Mouse (Mus musculus) thymus, postnatal 0 days (tissue): ENCODE data around the gene Mvb12b. TPM values are rescaled to one million over a fixed set of nuclear protein-coding genes. Genes with fewer than 3 reads are reported as not detected.

ENCODE experiments used
- DNase-seq: peaks from one replicate; pipeline ENCODE4 v3.0.0-alpha.2; 2015; ENCODE audit warnings: low spot score
- polyA plus RNA-seq: library from polyadenylated mRNA; unstranded; fragments of >200 nt; fragmentation: Nextera tagmentation; extraction: Ambion mirVana; gene quantifications from 2 replicates; pipeline ENCODE4 v1.2.1, GENCODE M21; 2015

Mvb12b gene
- polyA plus RNA-seq, 1 experiment from 2014 or later: 56.8 TPM

DNA sequence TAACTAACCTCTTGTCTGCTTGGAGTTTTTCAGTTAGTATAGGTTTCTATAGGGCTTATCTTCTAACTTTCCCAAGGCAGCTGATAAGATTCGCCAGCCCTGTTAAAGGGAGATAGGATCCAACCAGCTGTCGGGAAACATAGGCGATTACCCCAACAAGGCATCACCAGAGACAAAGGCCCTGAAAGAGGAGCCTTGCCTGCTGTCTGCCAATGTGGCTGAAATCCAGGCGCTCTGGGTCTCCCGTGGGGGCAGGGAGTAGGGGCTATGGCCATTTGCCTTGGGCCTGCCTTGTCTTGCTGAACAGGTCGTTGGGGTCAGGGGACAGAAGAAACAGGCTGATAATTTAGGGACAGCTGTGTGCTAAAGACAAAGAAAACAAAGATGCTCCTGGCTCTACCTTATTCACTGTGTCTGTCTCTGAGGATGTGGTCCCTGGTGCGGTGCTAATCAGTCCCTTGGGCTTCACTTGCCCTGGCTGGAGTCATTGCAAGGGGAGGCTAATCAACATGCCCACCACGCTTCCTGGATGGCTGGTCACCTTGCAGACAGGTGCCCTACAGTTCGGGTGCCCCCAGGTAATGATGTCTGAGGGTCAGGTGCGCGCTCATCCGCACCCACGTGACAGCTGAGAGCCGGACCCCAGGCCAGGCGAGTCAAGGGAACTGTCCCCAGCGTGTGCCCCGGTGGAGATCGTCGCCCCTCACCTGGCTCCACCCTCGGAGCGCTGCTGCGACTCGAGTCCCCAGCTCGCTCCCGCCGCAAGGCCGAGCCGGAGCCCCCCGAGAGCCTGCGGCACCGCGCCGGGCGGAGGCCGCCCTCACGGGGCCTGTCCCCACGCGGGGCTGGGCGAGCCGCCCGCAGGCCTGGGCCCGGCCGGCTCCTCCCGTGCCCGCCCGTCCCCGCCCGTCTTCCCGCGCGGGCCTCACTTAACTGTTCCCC, 1.1 kb downstream of the Mvb12b start:
- DNase-seq: peak; percentile 40

DNA sequence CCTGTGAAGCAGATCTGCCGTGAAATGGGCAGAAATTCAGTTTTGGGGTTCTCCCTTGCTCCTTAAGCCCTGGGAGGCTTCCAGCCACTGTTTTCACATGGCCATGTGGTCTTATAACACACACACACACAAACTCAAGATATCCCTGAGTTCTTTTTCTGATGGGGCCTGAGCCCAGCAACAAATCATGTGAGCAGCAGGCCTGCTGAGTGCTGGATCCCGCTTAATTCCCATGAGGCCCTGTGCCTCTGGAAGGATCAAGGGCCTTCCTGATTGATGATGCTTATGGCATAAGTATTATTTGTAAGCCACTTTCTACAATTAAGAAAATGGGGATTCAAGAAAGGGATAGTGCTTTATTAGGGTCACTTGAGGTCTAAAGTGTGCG, 2.5 kb downstream of the Mvb12b start:
- no peak for DNase-seq

DNA sequence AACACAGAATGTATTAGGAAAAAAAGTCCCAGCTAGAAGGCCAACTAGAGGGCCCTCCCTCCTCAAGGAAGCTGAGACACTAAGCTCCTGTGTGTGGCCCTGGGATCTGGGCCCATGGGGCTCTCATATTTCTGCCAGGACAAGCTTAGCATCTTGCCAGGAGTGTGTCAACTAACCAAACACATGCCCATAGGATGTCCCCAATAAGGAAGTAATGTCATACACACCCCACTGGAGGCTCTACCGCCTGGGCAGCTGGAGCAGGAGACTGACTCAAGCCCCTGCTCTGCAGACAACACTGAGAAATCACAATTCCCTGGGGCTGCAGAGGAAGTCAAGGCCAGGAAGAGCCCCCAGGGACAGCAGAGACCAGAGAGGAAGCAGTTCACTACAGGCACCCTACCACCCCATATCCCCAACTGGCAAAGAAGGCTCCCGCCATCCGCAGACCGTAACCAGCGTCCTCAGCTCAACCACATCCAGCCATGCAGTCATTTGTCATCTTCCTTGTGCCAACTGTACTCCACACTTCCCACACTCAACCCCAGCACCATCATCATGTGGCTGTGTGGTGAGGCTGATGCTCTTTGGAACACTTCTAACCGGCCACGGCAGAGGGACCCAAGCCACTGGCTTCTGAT, 3.0 kb downstream of the Mvb12b start:
- DNase-seq: peak; percentile 53

GRCm38 (mm10) chr2:33879223-33879622, 8.5 kb downstream of the Mvb12b start:
- DNase-seq: peak; percentile 78

DNA sequence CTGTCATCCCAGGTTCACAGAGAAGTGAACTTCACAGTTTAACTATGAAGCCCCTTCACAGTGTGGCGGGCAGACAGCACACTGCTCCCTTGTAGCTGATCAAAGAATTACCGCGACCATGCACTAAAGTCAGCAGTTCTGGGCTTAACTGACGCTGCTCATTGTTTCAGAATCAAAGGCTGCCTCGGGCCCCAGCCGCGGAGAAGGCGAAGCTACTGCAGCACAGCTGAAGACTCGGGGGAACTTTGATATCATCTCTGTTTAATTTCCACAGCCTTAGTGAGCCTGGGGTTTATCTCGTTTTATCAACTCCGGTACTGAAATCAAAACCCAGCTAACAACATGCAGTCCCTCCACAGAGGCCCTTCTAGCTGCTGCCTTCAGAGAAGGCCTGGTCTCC, 9.3 kb downstream of the Mvb12b start:
- DNase-seq: peak; percentile 81

DNA sequence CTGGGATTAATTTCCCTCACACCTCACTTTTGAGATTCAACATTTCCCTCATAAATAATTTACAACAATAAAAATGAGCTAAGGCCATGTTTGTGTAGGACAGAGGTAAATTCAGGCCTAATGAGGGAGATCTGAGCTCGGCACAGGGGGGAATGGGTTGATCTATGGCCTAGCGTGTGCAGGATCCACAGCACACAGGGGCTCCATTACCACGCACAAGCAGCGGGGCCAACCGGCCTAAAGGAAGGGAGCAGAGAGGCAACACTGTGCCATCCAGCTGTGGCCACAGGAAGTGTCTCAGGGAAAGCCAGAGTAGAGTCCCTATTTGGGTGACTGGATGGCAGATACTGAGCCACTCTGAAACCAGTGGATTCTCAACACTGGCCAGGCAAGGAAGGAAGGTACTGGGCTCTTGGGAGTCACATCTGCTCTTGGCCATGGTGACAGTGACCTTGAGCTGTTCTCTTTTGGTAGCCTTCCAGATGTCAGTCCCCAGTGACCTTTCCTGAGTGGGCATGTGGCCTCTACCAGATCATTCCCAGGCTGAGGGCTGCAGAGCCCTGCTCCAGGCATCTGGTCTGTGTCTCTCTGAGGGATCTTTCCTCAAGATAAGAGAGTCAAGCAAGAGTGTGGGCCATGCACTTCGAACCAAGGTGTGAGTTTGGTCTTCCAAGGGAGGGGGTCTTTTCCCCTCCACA, 9.9 kb downstream of the Mvb12b start:
- DNase-seq: peak; percentile 30

GRCm38 (mm10) chr2:33876529-33877290, 11.0 kb downstream of the Mvb12b start:
- DNase-seq: no peak

- peak; percentile 40 for DNase-seq
Measured at GRCm38 (mm10) chr2:33875594-33875993, 12.2 kb downstream of the Mvb12b start.

- DNase-seq: no peak
Measured at GRCm38 (mm10) chr2:33874856-33875576, 12.7 kb downstream of the Mvb12b start.

DNA sequence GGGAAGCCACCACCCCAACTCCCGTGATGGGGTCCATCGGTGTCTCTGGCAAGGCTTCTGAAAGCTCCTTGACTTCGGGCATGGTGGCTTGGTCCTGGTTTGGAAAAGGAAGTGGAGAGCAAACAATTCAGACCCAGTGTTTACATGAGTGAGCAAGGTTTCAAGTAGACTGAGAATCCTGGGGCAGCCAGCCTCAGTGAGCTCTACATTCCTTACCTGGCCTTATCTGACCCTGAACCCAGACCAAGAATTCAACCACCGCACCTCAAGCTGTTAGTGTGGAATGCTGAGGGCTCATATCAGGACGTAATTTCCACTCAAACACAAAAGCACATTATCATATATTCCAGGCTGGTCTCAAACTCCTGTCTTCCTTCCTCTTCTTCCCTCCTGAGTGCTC, 13.4 kb downstream of the Mvb12b start:
- no peak for DNase-seq

DNA sequence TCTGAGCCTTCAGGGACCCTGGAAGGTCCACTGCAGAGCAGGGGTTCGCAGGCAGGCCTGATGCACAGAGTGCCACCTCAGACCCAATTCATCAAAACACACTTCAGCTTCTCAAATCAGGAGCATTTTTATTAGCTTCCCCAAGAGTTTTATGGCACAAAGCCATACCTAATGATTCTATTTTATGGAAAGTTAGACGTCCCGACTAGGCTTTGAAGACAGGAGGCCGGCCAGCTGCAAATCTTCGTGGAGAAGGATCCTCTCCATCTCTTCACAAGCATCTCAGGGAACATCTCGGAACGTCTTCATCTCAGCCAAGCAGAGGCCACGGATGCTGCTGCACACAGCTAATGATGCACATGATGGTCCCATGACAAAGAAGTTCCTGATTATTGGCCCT, 14.2 kb downstream of the Mvb12b start:
- no peak for DNase-seq

GRCm38 (mm10) chr2:33872841-33873271, 14.9 kb downstream of the Mvb12b start:
- DNase-seq: no peak

DNA sequence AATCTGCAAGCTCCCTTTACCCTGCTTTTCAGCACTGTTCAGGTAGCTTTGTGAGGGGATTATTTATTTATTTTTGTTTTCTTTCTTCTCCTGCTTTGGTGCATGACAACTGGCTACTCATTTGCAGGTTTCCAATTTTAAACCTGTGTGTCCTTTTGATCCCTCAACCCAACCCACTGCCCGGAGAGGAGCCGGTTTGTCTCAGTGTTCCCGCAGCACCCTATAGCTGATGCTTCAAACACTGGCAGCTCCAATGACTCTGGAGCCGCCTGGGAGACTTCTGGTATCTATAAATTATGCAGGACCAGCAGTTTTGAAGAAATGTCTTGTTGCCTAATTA, 16.6 kb downstream of the Mvb12b start:
- no peak for DNase-seq

DNA sequence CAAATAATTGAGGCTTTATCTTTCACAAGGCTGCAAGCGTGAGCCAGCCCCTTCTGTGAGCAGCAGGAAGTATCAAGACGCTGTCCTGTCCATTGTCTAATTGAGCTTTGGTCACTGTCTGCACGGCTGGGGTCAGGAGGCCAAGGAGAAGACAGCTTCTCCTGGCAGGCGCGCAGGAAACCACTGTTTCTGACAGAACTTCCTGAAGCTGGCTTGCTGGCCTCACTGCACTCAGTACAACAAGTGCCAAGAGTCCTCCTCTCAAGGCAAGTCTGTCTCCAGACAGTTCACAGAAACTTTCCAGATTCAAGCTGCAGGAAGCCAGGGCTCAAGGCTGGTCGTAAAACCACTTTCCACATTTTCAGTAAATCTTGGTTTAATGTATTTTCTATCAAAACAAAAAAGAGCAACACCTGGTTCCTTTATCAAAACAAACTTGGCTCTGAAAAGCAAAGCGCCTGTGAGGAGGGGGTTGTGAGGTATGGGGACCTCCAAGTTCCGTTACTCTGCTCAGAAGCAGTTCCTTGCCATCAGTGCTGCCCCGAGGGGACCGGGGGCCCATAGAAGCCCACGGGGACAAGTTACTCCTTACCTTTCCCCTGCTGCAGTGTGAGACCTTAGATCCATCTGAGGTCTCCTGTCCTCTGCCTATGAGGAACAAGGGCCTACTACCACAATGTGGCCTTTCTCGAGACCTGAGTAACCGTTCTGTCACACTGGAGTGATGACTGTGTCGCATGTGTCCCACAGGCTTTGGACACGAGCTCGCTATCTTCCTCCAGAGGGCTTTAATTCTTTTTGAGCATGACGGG, 17.2 kb downstream of the Mvb12b start:
- DNase-seq: peak; percentile 58

GRCm38 (mm10) chr2:33869689-33870343, 17.9 kb downstream of the Mvb12b start:
- peak; percentile 45 for DNase-seq

DNA sequence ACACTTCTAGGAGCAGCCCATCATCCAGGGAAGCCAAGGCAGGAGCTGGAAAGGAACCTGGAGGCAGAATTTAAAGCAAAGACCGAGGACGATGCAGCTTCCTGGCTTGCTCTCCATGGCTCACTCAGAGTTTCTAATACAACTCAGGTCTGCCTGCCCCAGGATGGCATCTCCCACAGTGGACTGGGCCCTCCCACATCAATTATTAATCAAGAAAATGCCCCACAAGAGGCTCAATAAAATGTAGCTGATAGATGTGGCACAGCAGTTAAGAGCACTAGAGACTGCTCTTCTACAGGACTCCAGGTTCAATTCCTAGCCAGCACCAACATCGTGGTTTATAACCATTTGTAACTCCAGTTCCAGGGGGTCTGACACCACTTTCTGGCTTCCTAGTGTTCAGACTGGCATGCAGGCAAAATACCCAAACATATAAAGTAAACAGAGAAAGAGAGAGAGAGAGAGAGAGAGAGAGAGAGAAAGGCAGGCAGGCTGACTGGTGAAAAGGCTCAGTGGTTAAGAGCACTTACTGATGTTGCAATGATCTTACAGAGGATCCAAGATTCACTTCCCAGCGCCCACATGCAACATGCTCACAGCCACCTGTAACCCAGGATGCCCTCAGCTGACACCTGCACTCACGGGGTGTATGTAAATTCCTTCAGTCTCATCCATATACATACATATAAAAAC, 18.6 kb downstream of the Mvb12b start:
- no peak for DNase-seq

- no peak for DNase-seq
Measured at GRCm38 (mm10) chr2:33868322-33868721, 19.4 kb downstream of the Mvb12b start.

- no peak for DNase-seq
Measured at GRCm38 (mm10) chr2:33856746-33857145, 31.0 kb downstream of the Mvb12b start.
